Mouse (Mus musculus): ENCODE measurements around the gene Npffr2. TPM values are rescaled to one million over a fixed set of nuclear protein-coding genes. Genes with fewer than 3 reads are reported as not detected.

The Npffr2 gene
- polyA plus RNA-seq (2014; fragmentation: Nextera tagmentation; extraction: Ambion mirVana) = 0.15 TPM in 1 of 2 replicates, not detected in the other

DNA sequence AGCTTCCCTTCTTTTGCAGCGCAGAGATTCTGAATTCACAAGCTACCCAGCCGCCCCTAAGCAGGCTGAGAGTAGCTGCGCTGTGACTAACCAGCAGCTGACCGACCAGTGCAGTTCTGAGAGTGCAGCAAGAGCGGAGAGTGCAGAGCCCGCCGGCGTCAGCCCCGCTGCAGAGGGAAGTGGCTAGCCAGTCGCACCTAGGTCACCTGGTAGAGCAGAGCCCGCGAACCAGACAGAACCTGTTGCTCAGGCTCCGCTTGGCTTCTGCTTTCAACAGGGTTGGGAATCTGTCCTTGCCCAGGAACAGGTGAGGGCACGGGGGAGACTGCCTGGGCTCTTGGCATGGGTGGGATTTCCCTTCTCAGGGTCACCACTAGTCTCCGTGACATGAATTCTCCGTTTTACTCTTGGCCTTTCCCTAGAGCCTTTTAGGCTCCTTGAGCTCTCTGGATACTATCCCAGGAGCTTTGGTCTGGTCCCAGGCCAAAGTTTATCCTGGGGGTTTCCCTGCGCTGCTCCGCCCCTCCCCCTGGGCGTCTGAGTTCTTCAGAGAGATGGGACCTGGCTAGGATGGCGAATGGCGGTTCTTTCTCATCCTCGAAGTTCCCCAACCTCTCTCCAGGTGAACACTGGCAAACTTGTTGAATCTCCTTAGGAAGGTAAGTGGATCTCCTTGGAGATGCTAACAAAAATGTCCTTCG lies at the start of gene Npffr2:
Npffr2 (plus strand) TSS at position 552 of the 701 bp plus-strand sequence.
- Histone ChIP-seq H3K27me3 (ENCODE audit: control insufficient read depth, insufficient read depth, low read length) (no peaks in the 10 kb centered on the region; the same call in 1 of the 2 replicates), H3K27ac (ENCODE audit: low read depth, low read length) (no peak within 1 kb of the TSS), H3K4me2 (ENCODE audit: low read depth, low read length, severe bottlenecking) (peak within 1 kb of the TSS; percentile 84), H3K4me3 (ENCODE audit: low read depth, low read length) (peak within 1 kb of the TSS; percentile 38), H3K36me3 (ENCODE audit: control insufficient read depth, insufficient read depth, low read length) (no peaks in the 10 kb centered on the region), H3K9me3 (ENCODE audit: control insufficient read depth, low read length) (no peaks in the 10 kb centered on the region), H3K9ac (ENCODE audit: low read length) (peak within 1 kb of the TSS; percentile 54), H3K4me1 (replicated peaks; ENCODE audit: control insufficient read depth, insufficient read depth, low read length) (no peaks in the 10 kb centered on the region)
- WGBS = 3% methylated on average over 23 of the region's 23 CpGs
- DNase-seq (ENCODE audit: low spot score) = peak; percentile 70
- ATAC-seq (replicated peaks; ENCODE audit: low FRiP score) = peak; percentile 89

DNA sequence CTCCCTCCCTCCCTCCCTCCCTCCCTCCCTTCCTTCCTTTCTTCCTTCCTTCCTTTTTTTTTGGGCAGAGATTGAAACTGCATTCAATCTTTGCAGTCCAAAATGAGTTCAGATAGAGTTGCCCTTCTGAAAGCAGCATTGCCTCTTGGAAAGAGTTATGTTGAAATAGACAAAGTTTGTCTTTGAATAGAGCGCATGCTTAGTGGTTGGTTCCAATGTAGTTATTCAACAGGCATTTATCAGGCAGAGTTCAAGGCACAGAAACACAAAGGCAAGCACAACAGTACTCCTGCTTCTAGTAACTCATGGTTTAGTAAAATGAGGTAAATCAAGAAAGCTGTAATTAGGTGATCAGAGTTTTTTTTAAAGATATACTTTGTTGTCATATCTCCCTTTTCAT lies 34.7 kb upstream of the Npffr2 start:
- no peaks in the 10 kb centered on the region for H3K36me3 ChIP-seq (ENCODE audit: control insufficient read depth, insufficient read depth, low read length)
- H3K4me2 ChIP-seq (ENCODE audit: low read depth, low read length, severe bottlenecking) = no peak overlapping the region
- H3K4me1 ChIP-seq (replicated peaks; ENCODE audit: control insufficient read depth, insufficient read depth, low read length) = no peaks in the 10 kb centered on the region
- no peak overlapping the region for H3K9ac ChIP-seq (ENCODE audit: low read length)
- H3K4me3 ChIP-seq (ENCODE audit: low read depth, low read length) = no peak overlapping the region
- ATAC-seq (replicated peaks; ENCODE audit: low FRiP score) (no peak), DNase-seq (ENCODE audit: low spot score) (no peak)
- H3K27ac ChIP-seq (ENCODE audit: low read depth, low read length) = no peak overlapping the region
- no peaks in the 10 kb centered on the region for H3K9me3 ChIP-seq (ENCODE audit: control insufficient read depth, low read length)
- 83% methylated on average over 1 of the region's 1 CpGs for WGBS
- no peaks in the 10 kb centered on the region for H3K27me3 ChIP-seq (ENCODE audit: control insufficient read depth, insufficient read depth, low read length)

DNA sequence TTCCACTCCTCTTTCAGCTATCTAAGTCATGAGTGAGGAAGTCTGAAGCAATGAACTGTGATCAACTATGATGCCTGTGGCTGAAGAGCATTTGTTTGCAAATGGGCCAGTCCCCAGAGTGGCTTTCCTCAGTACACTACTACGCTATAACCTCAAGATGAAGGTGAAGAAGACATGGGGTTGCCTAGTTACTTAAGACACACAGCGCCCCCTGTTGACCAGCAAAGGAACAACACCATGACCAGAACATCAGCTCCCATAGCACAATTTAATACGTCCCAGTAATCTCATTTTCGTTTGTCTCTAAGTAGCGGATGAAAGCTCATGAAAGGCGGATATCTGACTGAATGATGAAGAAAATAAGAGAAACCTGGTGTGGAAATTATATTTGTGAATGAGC lies 27.0 kb upstream of the Npffr2 start:
- H3K27ac ChIP-seq (ENCODE audit: low read depth, low read length) = no peak overlapping the region
- WGBS = 61% methylated on average over 6 of the region's 6 CpGs
- H3K36me3 ChIP-seq (ENCODE audit: control insufficient read depth, insufficient read depth, low read length) = no peaks in the 10 kb centered on the region
- DNase-seq (ENCODE audit: low spot score) (no peak), ATAC-seq (replicated peaks; ENCODE audit: low FRiP score) (no peak)
- no peak overlapping the region for H3K4me2 ChIP-seq (ENCODE audit: low read depth, low read length, severe bottlenecking)
- H3K4me3 ChIP-seq (ENCODE audit: low read depth, low read length) = no peak overlapping the region
- no peaks in the 10 kb centered on the region for H3K27me3 ChIP-seq (ENCODE audit: control insufficient read depth, insufficient read depth, low read length)
- H3K9ac ChIP-seq (ENCODE audit: low read length) = no peak overlapping the region
- no peaks in the 10 kb centered on the region for H3K4me1 ChIP-seq (replicated peaks; ENCODE audit: control insufficient read depth, insufficient read depth, low read length)
- H3K9me3 ChIP-seq (ENCODE audit: control insufficient read depth, low read length) = no peaks in the 10 kb centered on the region

DNA sequence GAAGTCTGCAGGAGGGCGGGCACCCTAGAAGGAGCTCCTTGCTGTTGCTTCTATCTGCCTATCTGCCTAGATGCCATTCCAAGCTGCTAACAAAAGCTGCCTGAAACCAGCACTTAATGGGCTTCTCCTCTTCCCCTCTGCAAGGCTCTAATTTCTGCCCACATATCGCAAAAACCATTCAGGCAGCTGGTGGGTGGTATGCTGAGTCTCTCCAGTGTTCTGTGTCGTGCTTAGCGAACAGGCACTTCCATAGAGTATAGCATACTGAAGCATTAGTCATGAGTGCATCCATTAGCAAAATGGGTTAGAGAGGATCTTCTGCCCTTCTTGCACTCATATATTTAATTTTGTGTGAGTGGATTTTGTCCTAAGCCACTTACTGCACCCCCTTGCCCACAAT lies 8.6 kb upstream of the Npffr2 start:
- DNase-seq (ENCODE audit: low spot score) = no peak
- Histone ChIP-seq H3K27ac (ENCODE audit: low read depth, low read length) (no peak overlapping the region), H3K27me3 (ENCODE audit: control insufficient read depth, insufficient read depth, low read length) (no peaks in the 10 kb centered on the region), H3K4me2 (ENCODE audit: low read depth, low read length, severe bottlenecking) (no peak overlapping the region), H3K4me3 (ENCODE audit: low read depth, low read length) (no peak overlapping the region), H3K36me3 (ENCODE audit: control insufficient read depth, insufficient read depth, low read length) (no peaks in the 10 kb centered on the region), H3K9ac (ENCODE audit: low read length) (no peak overlapping the region), H3K4me1 (replicated peaks; ENCODE audit: control insufficient read depth, insufficient read depth, low read length) (no peaks in the 10 kb centered on the region), H3K9me3 (ENCODE audit: control insufficient read depth, low read length) (no peaks in the 10 kb centered on the region; the same call in 1 of the 2 replicates)
- WGBS = 78% methylated on average over 4 of the region's 4 CpGs
- ATAC-seq (replicated peaks; ENCODE audit: low FRiP score) = no peak

DNA sequence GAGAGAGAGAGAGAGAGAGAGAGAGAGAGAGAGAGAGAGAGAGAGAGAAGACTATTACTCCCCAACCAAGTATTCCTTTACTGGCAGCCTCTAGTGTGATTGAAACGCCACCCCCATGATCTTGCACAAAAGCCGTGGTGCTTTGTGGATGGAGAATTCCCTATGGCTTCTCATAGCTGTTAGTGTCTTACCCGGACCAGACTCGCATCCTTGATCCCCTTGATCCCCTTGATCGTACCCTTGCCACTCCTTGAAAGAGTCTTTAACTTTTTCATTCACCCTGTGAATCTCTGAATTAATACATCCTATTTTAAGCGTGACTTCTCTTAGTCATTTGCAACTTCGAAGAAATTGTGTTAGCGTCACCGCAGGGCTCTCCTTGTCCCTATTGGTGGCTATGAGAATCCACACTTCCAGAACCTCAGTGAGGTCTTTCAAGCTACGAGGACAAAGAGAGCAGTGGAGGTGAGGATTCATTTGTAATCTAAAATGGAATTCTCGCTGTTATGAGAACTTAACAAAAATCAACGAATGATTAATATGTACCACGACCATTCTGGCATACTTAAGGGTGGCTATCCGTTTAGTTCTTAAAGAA lies 949 bp upstream of the Npffr2 start:
- Histone ChIP-seq H3K36me3 (ENCODE audit: control insufficient read depth, insufficient read depth, low read length) (no peaks in the 10 kb centered on the region), H3K4me2 (ENCODE audit: low read depth, low read length, severe bottlenecking) (peak overlapping the region; percentile 84), H3K27ac (ENCODE audit: low read depth, low read length) (no peak overlapping the region), H3K27me3 (ENCODE audit: control insufficient read depth, insufficient read depth, low read length) (no peaks in the 10 kb centered on the region; the same call in 1 of the 2 replicates), H3K4me1 (replicated peaks; ENCODE audit: control insufficient read depth, insufficient read depth, low read length) (no peaks in the 10 kb centered on the region), H3K9ac (ENCODE audit: low read length) (no peak overlapping the region; the same call in 1 of the 2 replicates), H3K9me3 (ENCODE audit: control insufficient read depth, low read length) (no peaks in the 10 kb centered on the region), H3K4me3 (ENCODE audit: low read depth, low read length) (peak overlapping the region; percentile 38)
- DNase-seq (ENCODE audit: low spot score) = no peak
- 4% methylated on average over 14 of the region's 14 CpGs for WGBS
- peak; percentile 63; the same call in 1 of the 2 replicates for ATAC-seq (replicated peaks; ENCODE audit: low FRiP score)

DNA sequence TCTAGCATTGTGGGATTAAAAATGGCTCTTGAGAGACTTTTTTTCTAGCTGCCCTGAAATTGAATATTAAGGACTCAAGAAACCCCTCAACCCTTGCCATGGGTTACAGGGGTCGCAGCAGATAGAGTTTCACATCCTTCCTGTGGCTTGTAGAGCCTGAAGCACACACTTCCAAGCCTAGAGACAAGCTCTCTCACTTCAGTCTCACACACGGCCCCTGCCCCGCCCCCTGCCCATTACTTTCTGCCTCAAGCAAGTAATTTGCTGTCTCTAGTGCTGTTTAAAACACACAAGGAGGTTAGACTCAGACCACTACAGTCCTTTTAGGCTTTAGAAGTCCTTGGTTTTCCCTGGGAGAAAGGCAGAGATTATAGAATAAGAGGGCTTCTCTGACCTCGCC lies 1.7 kb downstream of the Npffr2 start:
- no peak overlapping the region for H3K4me3 ChIP-seq (ENCODE audit: low read depth, low read length)
- H3K9ac ChIP-seq (ENCODE audit: low read length) = no peak overlapping the region
- H3K27ac ChIP-seq (ENCODE audit: low read depth, low read length) = no peak overlapping the region
- H3K27me3 ChIP-seq (ENCODE audit: control insufficient read depth, insufficient read depth, low read length) = no peaks in the 10 kb centered on the region; the same call in 1 of the 2 replicates
- H3K36me3 ChIP-seq (ENCODE audit: control insufficient read depth, insufficient read depth, low read length) = no peaks in the 10 kb centered on the region
- DNase-seq (ENCODE audit: low spot score) = no peak
- H3K4me1 ChIP-seq (replicated peaks; ENCODE audit: control insufficient read depth, insufficient read depth, low read length) = no peaks in the 10 kb centered on the region
- H3K9me3 ChIP-seq (ENCODE audit: control insufficient read depth, low read length) = no peaks in the 10 kb centered on the region
- ATAC-seq (replicated peaks; ENCODE audit: low FRiP score) = no peak
- 37% methylated on average over 4 of the region's 4 CpGs for WGBS
- no peak overlapping the region for H3K4me2 ChIP-seq (ENCODE audit: low read depth, low read length, severe bottlenecking)

DNA sequence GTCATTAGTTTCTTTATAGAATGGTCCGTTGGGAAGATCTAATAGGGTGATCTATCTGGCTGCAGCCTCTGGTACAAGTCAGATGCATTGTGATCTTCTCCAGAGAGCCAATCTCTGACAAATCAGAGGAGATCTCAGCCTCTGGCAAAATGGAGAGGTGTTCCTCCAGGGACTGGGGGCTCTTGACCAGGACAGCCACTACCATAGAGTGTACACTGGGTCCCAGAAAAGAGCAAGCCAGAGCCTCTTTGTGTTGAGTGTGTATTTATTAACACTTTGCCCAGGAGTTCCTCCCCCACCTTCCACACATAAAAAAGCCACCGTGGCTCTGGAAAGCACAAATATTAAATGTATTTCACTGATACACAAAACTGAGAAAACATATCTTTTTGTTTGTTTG lies 2.2 kb downstream of the Npffr2 start:
- ATAC-seq (replicated peaks; ENCODE audit: low FRiP score) = no peak
- Histone ChIP-seq H3K27me3 (ENCODE audit: control insufficient read depth, insufficient read depth, low read length) (no peaks in the 10 kb centered on the region; the same call in 1 of the 2 replicates), H3K4me1 (replicated peaks; ENCODE audit: control insufficient read depth, insufficient read depth, low read length) (no peaks in the 10 kb centered on the region), H3K4me3 (ENCODE audit: low read depth, low read length) (no peak overlapping the region), H3K4me2 (ENCODE audit: low read depth, low read length, severe bottlenecking) (no peak overlapping the region), H3K9ac (ENCODE audit: low read length) (no peak overlapping the region), H3K27ac (ENCODE audit: low read depth, low read length) (no peak overlapping the region), H3K36me3 (ENCODE audit: control insufficient read depth, insufficient read depth, low read length) (no peaks in the 10 kb centered on the region), H3K9me3 (ENCODE audit: control insufficient read depth, low read length) (no peaks in the 10 kb centered on the region)
- no peak for DNase-seq (ENCODE audit: low spot score)
- 58% methylated on average over 2 of the region's 2 CpGs for WGBS

DNA sequence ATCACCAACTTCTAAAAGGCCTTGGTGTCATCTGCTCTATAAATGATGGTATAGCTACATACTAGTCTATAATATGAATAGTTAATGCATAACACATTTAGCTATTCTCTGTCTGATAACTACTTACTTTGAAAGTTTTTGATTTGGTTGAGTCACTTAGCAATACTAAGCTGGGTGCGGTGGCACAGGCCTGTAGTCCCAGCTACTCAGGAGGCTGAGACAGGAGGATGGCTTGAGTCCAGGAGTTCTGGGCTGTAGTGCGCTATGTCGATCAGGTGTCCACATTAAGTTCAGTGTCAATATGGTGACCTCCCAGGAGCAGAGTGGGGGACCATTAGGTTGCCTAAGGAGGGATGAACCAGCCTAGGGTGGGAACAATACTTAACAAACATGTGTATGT lies 8.8 kb downstream of the Npffr2 start:
- H3K27me3 ChIP-seq (ENCODE audit: control insufficient read depth, insufficient read depth, low read length) = no peaks in the 10 kb centered on the region
- WGBS = 93% methylated on average over 3 of the region's 3 CpGs
- H3K4me3 ChIP-seq (ENCODE audit: low read depth, low read length) = no peak overlapping the region
- no peak overlapping the region for H3K4me2 ChIP-seq (ENCODE audit: low read depth, low read length, severe bottlenecking)
- H3K27ac ChIP-seq (ENCODE audit: low read depth, low read length) = no peak overlapping the region
- no peak for DNase-seq (ENCODE audit: low spot score)
- no peaks in the 10 kb centered on the region for H3K4me1 ChIP-seq (replicated peaks; ENCODE audit: control insufficient read depth, insufficient read depth, low read length)
- no peak for ATAC-seq (replicated peaks; ENCODE audit: low FRiP score)
- no peaks in the 10 kb centered on the region for H3K36me3 ChIP-seq (ENCODE audit: control insufficient read depth, insufficient read depth, low read length)
- no peaks in the 10 kb centered on the region for H3K9me3 ChIP-seq (ENCODE audit: control insufficient read depth, low read length)
- H3K9ac ChIP-seq (ENCODE audit: low read length) = no peak overlapping the region

DNA sequence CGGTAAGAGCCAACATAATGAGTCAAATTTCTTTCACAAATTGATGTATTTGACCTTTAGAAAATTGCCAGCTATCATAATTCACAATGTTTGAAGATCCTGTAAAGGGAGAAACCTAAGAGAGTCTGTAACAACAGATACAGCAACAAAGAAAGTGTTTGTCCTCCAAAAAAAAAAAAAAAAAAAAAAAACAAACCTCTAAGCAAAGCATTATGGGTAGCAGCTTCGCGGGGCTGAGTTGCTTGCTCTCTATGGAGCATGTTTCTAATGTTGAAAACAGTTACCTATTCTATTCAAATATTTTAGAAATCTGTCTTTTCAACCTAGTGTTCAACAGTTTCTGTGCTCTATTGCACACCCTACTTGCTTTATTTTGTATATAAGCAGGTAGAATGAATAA lies 15.2 kb downstream of the Npffr2 start:
- Histone ChIP-seq H3K27me3 (ENCODE audit: control insufficient read depth, insufficient read depth, low read length) (no peaks in the 10 kb centered on the region), H3K4me2 (ENCODE audit: low read depth, low read length, severe bottlenecking) (no peak overlapping the region), H3K4me1 (replicated peaks; ENCODE audit: control insufficient read depth, insufficient read depth, low read length) (no peaks in the 10 kb centered on the region), H3K9me3 (ENCODE audit: control insufficient read depth, low read length) (no peaks in the 10 kb centered on the region), H3K36me3 (ENCODE audit: control insufficient read depth, insufficient read depth, low read length) (no peaks in the 10 kb centered on the region), H3K9ac (ENCODE audit: low read length) (no peak overlapping the region), H3K4me3 (ENCODE audit: low read depth, low read length) (no peak overlapping the region), H3K27ac (ENCODE audit: low read depth, low read length) (no peak overlapping the region)
- WGBS = 88% methylated on average over 3 of the region's 3 CpGs
- ATAC-seq (replicated peaks; ENCODE audit: low FRiP score) (no peak), DNase-seq (ENCODE audit: low spot score) (no peak)
